Mouse (Mus musculus) heart, adult 9 months (tissue): ENCODE results near the gene Kcnq4.

Experiments used
- DNase-seq, 2 experiments: peaks; one replicate each; pipeline ENCODE4 v3.0.0; 2022; ENCODE audit warnings: low spot score in 2 of 2

Gene Kcnq4

DNA sequence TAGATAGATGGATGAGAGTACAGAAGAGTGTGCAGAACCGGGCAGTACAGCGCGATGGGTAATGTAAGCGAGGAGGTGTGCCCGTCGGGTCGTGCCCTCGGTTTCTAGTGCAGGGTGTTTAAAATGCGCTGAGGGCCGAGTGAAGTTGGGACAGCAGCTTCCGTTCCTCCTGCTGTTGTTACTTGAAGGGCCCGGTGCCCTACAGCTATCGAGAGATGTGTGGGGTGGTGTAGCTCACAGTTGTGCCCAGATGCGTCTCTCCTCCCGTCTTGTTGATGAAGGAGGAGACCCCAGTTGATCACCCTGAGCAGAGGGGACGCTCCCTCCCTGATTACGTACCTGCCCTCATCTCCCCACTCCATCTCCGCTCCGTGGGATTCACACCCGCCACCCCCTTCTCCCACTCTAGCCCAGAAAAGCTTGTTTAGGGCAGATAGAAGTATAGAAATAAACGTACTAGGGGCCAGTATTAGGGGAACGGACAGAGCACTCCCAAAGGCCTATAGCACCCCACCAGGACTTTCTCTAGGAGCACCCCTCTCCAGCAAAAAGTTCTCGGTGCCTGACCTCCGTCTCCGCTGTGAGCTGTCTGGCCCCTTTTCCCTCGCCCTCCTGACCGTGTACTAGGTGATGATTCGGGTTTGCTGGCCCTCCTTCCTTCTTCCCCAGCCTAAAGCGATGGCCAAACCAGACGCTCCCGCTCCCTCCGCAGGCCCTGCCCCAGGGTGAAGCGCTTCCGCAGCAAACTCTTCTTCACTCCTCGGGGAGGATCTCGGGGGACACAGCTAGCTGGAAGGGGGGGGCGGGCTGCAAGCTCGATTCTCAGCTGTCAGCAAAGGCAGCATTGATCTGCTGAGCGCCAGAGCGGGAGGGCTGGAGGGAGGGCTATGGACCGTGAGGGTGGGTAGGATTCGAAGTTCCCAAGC is at the start of gene Kcnq4:
Gene Kcnq4 (minus strand): TSS at position 672 of the 926 bp plus-strand sequence.
- no peak for DNase-seq

DNA sequence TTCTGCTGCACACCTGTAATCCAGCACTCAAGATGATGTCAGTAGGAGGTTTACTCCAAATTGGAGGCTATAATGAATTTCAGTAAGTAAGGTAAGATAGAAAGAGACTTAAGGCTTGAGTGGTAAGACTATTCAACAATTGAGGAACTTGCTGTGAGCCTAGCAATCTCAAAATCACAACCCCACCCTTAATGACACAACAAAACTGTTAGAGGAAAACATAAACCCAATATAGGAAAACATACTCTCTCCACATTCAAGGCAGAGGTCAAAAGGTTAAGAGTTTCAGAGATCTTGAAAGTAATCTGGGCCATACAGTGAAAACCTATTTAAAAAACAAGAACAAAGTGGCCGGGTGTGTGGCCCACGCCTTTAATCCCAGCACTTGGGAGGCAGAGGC is 48.3 kb upstream of the Kcnq4 start:
- DNase-seq, result no peak

DNA sequence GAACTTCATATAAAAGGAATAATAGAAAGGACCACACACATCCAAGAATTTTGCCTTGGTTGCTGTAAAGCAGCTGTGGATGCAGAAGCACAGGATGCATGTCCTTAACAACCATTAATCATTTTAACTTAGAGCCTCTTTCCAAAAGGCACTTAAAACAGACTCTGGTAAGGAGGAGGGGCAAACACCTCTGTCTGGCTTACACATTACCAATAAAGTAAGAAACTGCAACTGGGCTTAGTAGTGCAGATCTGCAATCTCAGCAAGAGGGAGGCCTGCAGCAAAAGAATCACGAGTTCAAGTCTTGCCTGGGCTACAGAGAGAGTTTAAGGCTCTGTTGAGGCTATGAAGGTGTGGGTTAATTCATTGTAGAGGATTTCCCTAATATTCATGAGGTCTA is 47.2 kb upstream of the Kcnq4 start:
- DNase-seq, result no peak

DNA sequence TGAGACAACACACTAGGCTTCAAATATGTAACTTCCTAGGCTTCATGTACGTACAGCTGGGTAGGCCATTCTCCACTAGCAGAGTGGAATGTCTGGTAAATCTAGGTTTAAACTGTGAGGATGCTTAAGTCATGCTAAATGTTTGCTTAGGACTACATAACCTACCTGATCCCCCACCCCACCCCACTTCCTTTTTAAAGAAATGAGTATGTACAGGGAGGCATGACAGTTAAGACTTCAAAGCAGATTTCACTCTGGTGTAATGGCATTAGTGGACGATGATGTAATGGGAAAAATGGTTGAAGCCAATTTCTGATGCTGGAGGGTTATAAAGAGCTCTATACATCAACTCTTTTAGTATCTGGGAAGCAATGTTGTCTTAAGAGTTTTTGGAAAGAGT is 44.5 kb upstream of the Kcnq4 start:
- no peak for DNase-seq

DNA sequence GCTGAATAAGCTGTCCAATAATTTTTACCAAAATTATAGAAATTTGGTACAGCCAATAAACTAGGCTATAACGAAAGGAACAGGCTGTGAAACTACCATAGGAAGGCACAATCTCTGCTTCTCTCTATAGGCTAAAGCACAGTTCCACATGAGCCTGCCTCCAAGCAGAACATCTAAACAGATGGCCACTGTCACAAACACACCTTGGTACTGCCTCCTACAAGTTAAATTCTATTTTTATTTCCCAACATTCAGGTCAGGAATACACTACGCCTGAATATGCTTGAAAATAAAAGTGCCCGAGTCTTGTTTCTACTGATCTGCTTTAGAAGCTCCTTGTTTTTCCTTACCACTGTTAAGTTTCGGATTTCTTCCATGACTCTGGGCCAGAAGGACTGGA is 41.6 kb upstream of the Kcnq4 start:
- DNase-seq, result no peak

DNA sequence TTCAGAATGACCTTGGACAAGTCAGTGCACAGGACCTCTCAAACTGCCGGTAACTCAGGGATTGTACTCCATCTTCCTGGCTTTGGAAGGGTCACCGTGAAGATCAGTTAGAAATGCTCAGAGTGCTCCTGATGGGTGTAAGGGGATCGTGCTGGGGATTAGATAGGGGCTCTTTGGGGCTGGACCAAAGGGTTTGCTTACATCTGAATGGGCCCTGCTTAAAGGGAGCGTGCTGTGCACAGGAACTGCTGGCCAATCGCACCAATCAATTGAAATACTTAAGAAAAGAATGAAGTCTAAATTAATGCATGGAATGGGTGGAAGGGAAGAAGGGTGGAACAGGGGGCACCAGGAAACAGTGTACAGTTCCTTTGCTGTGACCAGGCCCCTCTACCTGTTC is 7.4 kb upstream of the Kcnq4 start:
- no peak for DNase-seq

DNA sequence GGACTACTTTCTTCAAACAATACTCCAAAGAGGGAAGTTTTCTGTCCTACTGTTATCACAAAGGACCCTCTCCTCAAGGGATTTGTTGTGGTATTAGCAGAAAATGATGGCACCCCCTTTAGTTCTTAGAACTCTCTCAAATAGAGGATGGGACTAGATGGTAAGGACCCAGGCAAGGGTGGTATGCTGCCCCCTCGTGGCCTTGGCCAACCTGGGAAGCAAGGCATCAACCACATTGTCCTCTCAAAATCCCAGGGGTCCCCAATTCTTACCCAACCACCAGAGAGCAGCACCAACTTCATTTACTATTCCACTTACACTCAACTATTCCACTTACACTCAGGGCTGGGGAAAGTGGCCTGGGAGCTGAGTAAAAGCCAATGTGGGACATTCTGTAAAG is 6.9 kb upstream of the Kcnq4 start:
- peak; percentile 40 to 59 for DNase-seq

DNA sequence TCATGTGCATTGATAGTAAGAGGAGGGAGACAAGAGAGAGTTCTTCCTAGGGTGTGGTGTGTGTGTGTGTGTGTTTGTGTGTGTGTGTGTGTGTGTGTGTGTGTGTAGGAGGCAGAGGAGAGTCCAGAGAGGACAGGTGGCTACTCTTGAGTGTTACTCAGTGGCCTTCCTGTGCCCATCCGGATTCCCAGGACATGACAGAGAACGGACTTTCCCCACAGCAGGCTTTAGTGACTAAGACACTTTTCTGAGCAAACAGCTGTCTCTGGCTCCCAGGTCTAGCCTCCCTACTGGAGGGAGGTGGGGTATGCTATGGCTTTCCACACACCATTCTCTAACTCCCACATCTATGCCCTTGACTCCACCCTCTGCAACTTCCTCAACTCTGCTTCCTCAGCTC is 1.2 kb upstream of the Kcnq4 start:
- no peak for DNase-seq

DNA sequence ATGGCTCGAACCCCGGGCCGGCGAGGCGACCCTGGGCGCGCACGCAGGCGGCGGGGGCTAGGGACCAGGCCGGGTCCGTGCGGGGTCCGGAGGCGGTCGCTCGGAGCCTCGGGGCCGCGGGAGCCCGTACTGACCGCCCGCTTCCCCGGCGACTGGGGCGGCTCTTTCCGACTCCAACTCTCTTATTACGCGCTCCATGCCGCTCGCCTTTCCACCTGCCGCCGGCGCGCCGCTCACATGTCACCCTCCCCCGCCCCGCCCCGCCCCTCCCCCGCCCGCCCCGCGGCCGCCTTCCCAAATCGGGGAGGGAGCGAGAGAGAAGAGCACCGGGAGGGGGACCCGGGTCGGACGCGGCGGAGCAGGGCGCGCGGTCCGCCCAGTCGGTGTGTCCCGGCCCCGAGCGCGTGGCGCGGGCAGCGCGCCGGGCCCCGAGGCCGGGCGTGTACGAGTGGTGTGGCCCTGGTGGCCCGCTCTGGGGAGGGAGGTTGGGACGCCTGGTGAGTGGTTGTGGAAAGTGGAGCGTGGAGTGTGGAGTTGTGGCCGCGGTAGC is 1.1 kb downstream of the Kcnq4 start:
- no peak for DNase-seq

DNA sequence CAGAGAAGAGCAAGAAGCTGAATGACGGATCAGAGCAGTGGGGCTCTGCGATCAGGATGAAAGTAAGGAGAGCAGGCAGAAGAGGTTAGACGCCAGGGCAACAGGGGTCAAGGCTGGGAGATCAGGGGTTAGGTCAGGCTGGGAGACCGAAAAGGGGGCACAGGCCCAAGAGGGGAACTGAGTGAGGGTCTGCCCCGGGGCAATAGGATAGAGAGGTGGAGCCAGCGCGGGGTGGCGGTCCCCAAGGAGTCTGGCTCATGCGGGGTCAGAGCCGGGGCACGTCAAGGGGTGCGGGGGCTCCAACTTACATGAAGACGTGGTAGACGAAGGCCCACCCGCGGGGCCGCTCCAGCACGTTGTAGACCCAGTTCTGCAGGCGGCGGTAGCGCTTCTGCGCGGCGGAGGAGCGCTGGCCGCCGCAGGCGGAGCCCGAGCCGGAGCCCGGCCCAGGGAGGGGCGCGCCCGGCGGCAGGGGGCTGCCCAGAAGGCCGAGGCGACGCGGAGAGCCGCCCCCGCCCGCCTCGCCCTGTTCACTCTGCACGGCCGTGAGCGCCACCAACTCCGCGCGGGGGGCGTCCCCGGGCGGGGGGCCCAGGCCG is 1.8 kb downstream of the Kcnq4 start:
- DNase-seq, result no peak

DNA sequence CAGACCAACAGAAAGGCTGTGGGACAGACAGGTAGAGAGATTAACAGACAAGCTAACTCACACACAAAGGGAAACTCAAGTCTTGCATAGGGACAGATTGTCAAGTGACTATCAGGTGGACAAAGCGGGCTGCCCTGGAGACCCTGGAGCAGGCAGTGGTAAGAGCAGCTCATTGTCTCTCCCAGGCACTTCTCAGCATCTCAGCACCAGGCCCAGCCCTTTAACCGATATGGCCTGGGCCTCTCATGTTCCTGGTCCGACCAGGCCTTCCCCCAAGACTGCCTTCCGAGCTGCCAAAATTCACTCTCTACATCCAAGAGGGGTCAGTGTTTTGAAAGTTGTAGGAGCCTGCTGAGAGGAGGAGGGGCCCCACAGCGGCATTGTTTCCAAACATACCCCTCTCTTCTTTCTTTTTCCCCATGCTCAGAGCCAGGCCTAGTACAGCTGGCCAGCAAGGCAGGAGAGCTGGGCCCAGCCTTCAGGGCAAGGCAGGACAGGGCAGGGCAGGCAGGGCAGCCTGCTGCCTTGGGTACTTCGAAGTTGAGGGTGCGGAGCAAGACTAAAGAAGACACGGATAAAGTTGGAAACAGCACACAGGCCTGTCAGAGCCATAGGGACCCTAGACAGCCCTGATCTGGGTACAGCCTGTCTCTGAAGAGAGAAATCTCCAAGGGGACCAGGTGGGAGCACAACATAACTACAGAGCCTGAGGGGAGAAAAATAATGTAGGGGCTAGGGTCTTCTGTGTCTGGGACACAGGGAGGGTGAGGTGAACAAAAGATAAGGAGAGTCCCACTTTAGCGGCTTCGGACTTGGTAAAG is 2.5 kb downstream of the Kcnq4 start:
- DNase-seq, result peak; percentile 17 to 46

DNA sequence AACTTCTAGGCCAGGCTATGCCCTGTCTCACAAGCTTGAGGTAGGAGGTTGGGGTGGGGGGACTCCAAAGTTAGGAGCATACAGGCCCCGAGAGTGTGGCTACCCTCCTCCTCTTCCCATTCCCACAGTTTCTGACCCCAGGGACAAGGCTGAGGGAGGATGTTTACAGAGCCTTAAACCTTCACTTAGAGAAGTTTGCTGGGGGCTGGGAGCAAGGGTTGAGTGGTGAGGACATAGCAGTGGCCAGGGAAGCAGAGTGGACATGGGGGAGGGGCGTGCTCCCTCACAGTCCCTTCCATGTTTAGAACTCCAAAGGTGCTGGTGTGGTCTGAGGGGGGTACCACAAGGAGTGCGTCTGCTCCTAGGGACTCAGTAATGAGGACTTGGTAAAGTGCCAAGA is 4.8 kb downstream of the Kcnq4 start:
- DNase-seq, result no peak

DNA sequence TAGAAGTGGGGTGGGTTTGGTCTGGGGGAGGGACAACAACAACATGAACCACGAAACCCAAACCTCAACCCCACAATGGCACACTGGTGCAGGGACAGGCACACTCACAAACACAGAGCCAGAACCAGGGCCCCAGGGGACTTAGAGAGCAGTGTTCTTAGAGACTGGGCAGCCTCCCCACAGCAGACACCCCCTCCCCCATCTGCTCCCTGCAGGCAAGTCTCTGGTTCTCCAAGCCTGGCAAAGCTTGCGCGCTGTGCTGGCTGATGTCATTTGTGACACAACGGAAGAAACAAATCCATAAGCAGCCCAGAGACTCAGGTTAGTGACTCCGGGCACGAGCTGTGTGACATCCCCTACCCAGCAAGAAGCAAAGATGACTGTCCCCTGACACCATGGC is 7.1 kb downstream of the Kcnq4 start:
- DNase-seq, result no peak

DNA sequence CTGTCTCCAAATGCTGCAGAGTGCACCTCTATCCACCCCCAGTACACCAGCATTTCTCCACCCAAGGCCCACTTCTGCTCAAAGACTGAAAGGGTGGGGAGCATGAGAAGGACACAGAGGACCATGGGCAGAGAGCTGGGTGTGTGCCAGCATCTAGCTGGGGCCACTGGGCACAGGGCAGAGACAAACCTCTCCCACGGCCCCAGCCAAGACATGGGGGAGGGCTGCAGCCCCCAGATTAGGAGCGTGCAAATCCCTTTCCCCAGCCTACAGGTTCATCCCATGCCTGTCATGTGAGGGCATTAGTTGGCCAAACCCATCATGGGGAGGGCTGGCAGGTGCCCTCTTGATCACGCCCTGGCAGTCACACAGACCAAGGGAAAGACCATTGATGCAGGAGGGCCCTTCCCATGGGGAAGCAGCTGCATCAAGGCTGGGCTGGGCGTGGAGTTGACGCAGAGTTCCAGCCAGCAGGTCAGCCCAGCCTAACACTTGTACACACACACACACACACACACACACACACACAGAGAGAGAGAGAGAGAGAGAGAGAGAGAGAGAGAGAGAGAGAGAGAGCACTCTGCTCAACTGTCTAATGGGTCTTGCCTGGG is 14.3 kb downstream of the Kcnq4 start:
- no peak for DNase-seq

DNA sequence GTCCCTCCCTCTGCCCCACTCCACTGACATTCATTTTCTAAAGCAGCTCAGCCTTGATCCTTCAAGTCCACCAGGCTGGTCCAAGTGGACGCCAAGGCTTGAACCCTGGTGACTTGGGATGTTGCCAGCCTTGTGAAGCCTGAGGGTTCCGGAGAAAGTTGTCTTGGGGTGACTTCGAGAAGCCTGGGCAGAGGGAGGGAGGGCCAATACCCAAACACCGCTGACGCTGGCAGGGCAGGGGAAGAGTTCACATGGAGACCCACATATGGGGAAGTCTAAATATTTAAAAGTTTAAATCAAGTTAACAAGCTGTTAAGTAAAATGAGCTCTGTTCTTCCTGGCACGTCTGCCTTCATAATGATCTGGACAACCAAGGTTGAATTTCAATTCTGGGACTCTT is 15.7 kb downstream of the Kcnq4 start:
- no peak for DNase-seq

DNA sequence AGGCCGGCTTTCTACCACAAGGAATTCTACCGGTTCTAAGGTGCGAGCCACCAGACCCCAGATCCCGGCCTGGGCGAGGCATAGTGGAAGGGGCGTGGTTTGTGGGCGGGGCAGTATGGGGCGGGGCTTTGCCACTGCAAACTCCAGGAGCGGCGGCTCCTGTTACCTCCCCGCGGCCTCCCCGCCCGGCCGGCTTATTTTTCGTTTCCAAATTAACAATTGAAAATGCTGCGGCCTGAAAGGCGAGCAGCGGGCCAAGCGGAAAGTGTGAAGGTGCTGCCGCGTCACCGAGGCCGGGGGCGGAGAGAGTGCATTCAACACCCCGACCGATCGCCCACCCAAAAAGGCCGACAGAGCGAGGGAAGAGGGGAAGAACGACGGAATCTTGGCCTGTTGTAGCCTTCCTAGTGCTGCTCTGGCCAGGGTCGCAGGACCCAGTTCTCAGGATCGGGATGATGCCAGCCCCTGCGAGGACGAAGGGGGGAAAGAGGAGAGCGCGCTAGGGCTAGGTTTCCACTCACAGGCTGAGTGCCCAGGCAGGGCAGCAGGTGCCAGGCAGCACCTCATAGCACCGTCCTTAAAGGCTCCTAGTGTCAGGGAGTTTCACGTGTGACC is 17.3 kb downstream of the Kcnq4 start:
- peak; percentile 51 to 59 for DNase-seq

DNA sequence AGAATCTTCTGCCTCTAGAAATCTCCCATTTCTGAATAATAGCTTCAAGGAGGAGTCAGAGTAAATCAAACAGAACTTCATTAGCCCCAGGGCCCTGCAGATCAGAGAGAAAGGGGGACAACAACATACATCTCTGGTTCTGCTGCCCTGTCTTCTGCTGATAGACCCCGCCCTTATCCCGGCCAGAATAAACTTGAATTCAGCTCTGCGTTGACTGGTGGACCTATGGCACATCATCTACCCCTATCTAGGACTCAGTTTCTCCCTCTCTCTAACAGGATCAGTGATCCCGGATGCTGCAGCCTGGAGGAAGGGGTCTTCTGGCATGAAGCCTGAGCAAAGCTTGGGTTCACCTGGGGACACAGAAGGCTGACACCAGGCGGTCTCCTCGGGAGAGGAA is 17.8 kb downstream of the Kcnq4 start:
- DNase-seq, result no peak

DNA sequence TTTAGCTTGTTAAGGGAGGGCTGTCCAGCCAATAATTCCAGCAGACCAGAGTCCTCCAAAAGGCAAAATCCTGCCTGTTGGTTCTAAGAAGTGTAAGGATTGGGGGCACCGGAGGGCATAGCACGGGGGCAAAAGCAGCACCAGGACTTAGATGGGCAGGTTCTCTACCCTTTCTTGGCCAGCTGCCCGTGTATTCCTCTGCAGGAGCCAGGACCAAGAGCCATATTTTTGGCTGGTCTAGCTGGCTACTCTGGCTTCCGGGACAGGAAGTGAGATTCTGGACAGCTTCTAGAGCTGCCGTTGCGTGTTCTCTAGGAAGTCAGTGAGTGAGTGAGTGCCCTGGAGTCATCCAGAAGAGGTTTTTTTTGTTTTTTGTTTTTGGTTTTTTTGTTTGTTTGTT is 18.3 kb downstream of the Kcnq4 start:
- DNase-seq, result peak; percentile 49 to 58

DNA sequence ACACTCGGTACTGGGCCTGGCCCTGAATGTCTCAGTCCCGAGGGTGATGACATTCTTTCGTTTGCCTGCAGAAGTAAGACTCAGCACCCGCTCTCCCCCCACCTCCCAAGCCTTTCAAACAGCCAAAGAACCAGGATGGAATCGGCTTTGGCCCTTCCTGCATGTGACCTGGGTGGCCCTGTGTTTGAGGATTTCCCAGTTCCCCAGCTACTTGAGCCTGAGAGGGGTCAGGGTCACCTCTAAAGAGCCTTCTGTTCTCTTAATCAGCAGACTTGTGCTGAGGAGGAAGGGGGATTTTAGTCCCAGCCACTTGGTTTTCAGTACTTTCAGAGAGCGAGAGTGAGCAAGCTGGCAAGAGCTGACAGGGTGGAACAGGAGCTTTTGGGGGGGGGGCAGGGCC is 19.0 kb downstream of the Kcnq4 start:
- no peak for DNase-seq

DNA sequence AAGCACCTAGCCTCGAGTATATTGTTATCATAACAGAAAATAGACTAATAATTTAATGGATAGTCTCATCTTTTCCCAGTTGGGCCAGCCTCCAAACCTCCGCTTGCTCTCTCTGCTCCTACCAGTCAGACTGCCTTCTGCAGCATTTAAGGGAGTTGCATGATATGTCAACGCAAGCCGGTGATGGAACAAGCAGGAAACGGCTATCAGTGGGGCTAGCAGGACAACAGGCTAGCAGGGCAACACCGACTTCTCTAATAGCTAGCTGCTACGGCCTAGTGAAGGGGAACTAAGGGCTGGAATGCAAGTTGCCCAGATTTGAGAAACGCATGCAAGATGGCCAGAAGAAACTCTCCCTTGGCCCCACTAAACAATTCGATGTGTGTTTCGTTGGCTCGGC is 20.6 kb downstream of the Kcnq4 start:
- no peak for DNase-seq

DNA sequence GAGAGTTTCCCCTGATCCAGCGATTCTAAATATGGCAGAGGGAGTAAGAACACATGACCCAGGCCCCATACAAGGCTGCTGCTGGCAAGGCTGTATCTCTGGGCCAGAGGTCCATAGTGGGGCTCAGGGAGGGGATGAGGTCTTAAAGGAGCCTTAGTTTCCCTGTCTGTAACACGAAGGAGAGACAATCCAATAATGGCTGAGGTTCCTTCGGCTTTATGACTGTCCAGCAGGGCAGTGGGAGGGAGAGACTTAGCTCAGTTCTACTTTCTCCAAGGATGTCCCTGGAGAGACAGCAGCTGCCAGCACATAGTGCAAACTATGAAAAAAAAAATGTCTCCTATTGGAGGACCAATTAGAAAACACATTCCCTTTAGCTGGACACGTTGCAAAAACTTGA is 22.2 kb downstream of the Kcnq4 start:
- DNase-seq, result peak in 1 of 2 experiments; percentile 57
